Mouse (Mus musculus): ENCODE results near the gene Siae. TPM values are rescaled to one million over a fixed set of nuclear protein-coding genes. Genes with fewer than 3 reads are reported as not detected.

Siae gene
- polyA plus RNA-seq, 1 experiment from 2014 or later, result 8.6 TPM

GRCm38 (mm10) chr9:37583594-37583993 lies 28.1 kb downstream of the Siae start:
- no peaks in the 10 kb centered on the region for H3K36me3 ChIP-seq (ENCODE audit: control insufficient read depth, insufficient read depth, low read length)
- no peak for DNase-seq (ENCODE audit: low spot score)
- no peaks in the 10 kb centered on the region for H3K9me3 ChIP-seq (ENCODE audit: control insufficient read depth, low read length)
- no peaks in the 10 kb centered on the region for H3K4me1 ChIP-seq (replicated peaks; ENCODE audit: control insufficient read depth, insufficient read depth, low read length)
- WGBS, result 82% methylated on average over 5 of the region's 5 CpGs
- no peak overlapping the region for H3K4me3 ChIP-seq (ENCODE audit: low read depth, low read length)
- no peak for ATAC-seq (replicated peaks; ENCODE audit: low FRiP score)
- no peak overlapping the region for H3K27ac ChIP-seq (ENCODE audit: low read depth, low read length)
- H3K27me3 ChIP-seq (replicated peaks; ENCODE audit: control insufficient read depth, insufficient read depth, low read length), result no peaks in the 10 kb centered on the region
- H3K4me2 ChIP-seq, result no peak overlapping the region
- H3K9ac ChIP-seq (ENCODE audit: low read depth, low read length), result no peak overlapping the region

- Histone ChIP-seq H3K9me3 (ENCODE audit: control insufficient read depth, low read length) (peaks cover 2% of the 10 kb centered on the region; the same call in 1 of the 2 replicates), H3K4me2 (no peak overlapping the region), H3K36me3 (ENCODE audit: control insufficient read depth, insufficient read depth, low read length) (no peaks in the 10 kb centered on the region), H3K4me3 (ENCODE audit: low read depth, low read length) (no peak overlapping the region), H3K27ac (ENCODE audit: low read depth, low read length) (no peak overlapping the region), H3K4me1 (replicated peaks; ENCODE audit: control insufficient read depth, insufficient read depth, low read length) (no peaks in the 10 kb centered on the region), H3K9ac (ENCODE audit: low read depth, low read length) (no peak overlapping the region), H3K27me3 (replicated peaks; ENCODE audit: control insufficient read depth, insufficient read depth, low read length) (no peaks in the 10 kb centered on the region)
- no peak for ATAC-seq (replicated peaks; ENCODE audit: low FRiP score)
- no peak for DNase-seq (ENCODE audit: low spot score)
- whole genome bisulfite sequencing, result 70% methylated on average over 4 of the region's 4 CpGs
Observed at GRCm38 (mm10) chr9:37586718-37587117, 31.2 kb downstream of the Siae start.

GRCm38 (mm10) chr9:37590381-37590780 lies 34.9 kb downstream of the Siae start:
- peaks cover 2% of the 10 kb centered on the region; the same call in 1 of the 2 replicates for H3K9me3 ChIP-seq (ENCODE audit: control insufficient read depth, low read length)
- ATAC-seq (replicated peaks; ENCODE audit: low FRiP score), result no peak
- no peak overlapping the region for H3K4me3 ChIP-seq (ENCODE audit: low read depth, low read length)
- WGBS, result 81% methylated on average over 4 of the region's 4 CpGs
- H3K27me3 ChIP-seq (replicated peaks; ENCODE audit: control insufficient read depth, insufficient read depth, low read length), result no peaks in the 10 kb centered on the region
- H3K36me3 ChIP-seq (ENCODE audit: control insufficient read depth, insufficient read depth, low read length), result no peaks in the 10 kb centered on the region
- H3K9ac ChIP-seq (ENCODE audit: low read depth, low read length), result no peak overlapping the region
- H3K4me1 ChIP-seq (replicated peaks; ENCODE audit: control insufficient read depth, insufficient read depth, low read length), result peaks cover 5% of the 10 kb centered on the region
- no peak for DNase-seq (ENCODE audit: low spot score)
- H3K27ac ChIP-seq (ENCODE audit: low read depth, low read length), result no peak overlapping the region
- H3K4me2 ChIP-seq, result no peak overlapping the region

GRCm38 (mm10) chr9:37592025-37592424 lies 36.5 kb downstream of the Siae start:
- Histone ChIP-seq H3K9ac (ENCODE audit: low read depth, low read length) (no peak overlapping the region), H3K9me3 (ENCODE audit: control insufficient read depth, low read length) (peaks cover 2% of the 10 kb centered on the region; the same call in 1 of the 2 replicates), H3K36me3 (ENCODE audit: control insufficient read depth, insufficient read depth, low read length) (no peaks in the 10 kb centered on the region), H3K4me1 (replicated peaks; ENCODE audit: control insufficient read depth, insufficient read depth, low read length) (peaks cover 5% of the 10 kb centered on the region), H3K4me3 (ENCODE audit: low read depth, low read length) (no peak overlapping the region), H3K27me3 (replicated peaks; ENCODE audit: control insufficient read depth, insufficient read depth, low read length) (no peaks in the 10 kb centered on the region), H3K27ac (ENCODE audit: low read depth, low read length) (no peak overlapping the region), H3K4me2 (no peak overlapping the region)
- DNase-seq (ENCODE audit: low spot score) (no peak), ATAC-seq (replicated peaks; ENCODE audit: low FRiP score) (peak; percentile 63)
- WGBS, result 58% methylated on average over 2 of the region's 2 CpGs

- Histone ChIP-seq H3K27me3 (replicated peaks; ENCODE audit: control insufficient read depth, insufficient read depth, low read length) (no peaks in the 10 kb centered on the region), H3K9ac (ENCODE audit: low read depth, low read length) (no peak overlapping the region), H3K36me3 (ENCODE audit: control insufficient read depth, insufficient read depth, low read length) (no peaks in the 10 kb centered on the region), H3K4me3 (ENCODE audit: low read depth, low read length) (no peak overlapping the region), H3K9me3 (ENCODE audit: control insufficient read depth, low read length) (peaks cover 2% of the 10 kb centered on the region; the same call in 1 of the 2 replicates), H3K4me1 (replicated peaks; ENCODE audit: control insufficient read depth, insufficient read depth, low read length) (peaks cover 5% of the 10 kb centered on the region), H3K27ac (ENCODE audit: low read depth, low read length) (no peak overlapping the region), H3K4me2 (0 out of 2 replicates have a peak overlapping the region, but pooled peaks have one; percentile 9)
- ATAC-seq (replicated peaks; ENCODE audit: low FRiP score) (no peak), DNase-seq (ENCODE audit: low spot score) (no peak)
- WGBS, result 34% methylated on average over 6 of the region's 6 CpGs
Observed at GRCm38 (mm10) chr9:37592633-37593032, 37.1 kb downstream of the Siae start.

- Histone ChIP-seq H3K27ac (ENCODE audit: low read depth, low read length) (no peak overlapping the region), H3K27me3 (replicated peaks; ENCODE audit: control insufficient read depth, insufficient read depth, low read length) (no peaks in the 10 kb centered on the region), H3K36me3 (ENCODE audit: control insufficient read depth, insufficient read depth, low read length) (no peaks in the 10 kb centered on the region), H3K4me2 (no peak overlapping the region), H3K9me3 (ENCODE audit: control insufficient read depth, low read length) (peaks cover 2% of the 10 kb centered on the region; the same call in 1 of the 2 replicates), H3K4me1 (replicated peaks; ENCODE audit: control insufficient read depth, insufficient read depth, low read length) (peaks cover 5% of the 10 kb centered on the region), H3K9ac (ENCODE audit: low read depth, low read length) (no peak overlapping the region), H3K4me3 (ENCODE audit: low read depth, low read length) (no peak overlapping the region)
- no peak for ATAC-seq (replicated peaks; ENCODE audit: low FRiP score)
- WGBS, result 91% methylated on average over 3 of the region's 3 CpGs
- DNase-seq (ENCODE audit: low spot score), result no peak
Observed at GRCm38 (mm10) chr9:37593690-37594089, 38.2 kb downstream of the Siae start.

- ATAC-seq (replicated peaks; ENCODE audit: low FRiP score), result no peak
- H3K4me2 ChIP-seq, result no peak overlapping the region
Observed at GRCm38 (mm10) chr9:37595570-37595969, 40.1 kb downstream of the Siae start.

GRCm38 (mm10) chr9:37598637-37599036 lies 43.1 kb downstream of the Siae start:
- H3K4me1 ChIP-seq (replicated peaks; ENCODE audit: control insufficient read depth, insufficient read depth, low read length), result peaks cover 14% of the 10 kb centered on the region
- DNase-seq (ENCODE audit: low spot score) (no peak), ATAC-seq (replicated peaks; ENCODE audit: low FRiP score) (no peak)
- H3K9me3 ChIP-seq (ENCODE audit: control insufficient read depth, low read length), result no peaks in the 10 kb centered on the region
- no peak overlapping the region for H3K27ac ChIP-seq (ENCODE audit: low read depth, low read length)
- no peaks in the 10 kb centered on the region for H3K27me3 ChIP-seq (replicated peaks; ENCODE audit: control insufficient read depth, insufficient read depth, low read length)
- H3K36me3 ChIP-seq (ENCODE audit: control insufficient read depth, insufficient read depth, low read length), result no peaks in the 10 kb centered on the region
- 85% methylated on average over 2 of the region's 2 CpGs for WGBS
- no peak overlapping the region for H3K4me3 ChIP-seq (ENCODE audit: low read depth, low read length)
- H3K9ac ChIP-seq (ENCODE audit: low read depth, low read length), result no peak overlapping the region
- no peak overlapping the region for H3K4me2 ChIP-seq

More at GRCm38 (mm10) chr9:37595570-37595969, 40.1 kb downstream of the Siae start:
- H3K27ac ChIP-seq (ENCODE audit: low read depth, low read length), result no peak overlapping the region
- H3K4me1 ChIP-seq (replicated peaks; ENCODE audit: control insufficient read depth, insufficient read depth, low read length), result peaks cover 13% of the 10 kb centered on the region
- no peak overlapping the region for H3K4me3 ChIP-seq (ENCODE audit: low read depth, low read length)
- H3K27me3 ChIP-seq (replicated peaks; ENCODE audit: control insufficient read depth, insufficient read depth, low read length), result no peaks in the 10 kb centered on the region
- H3K9me3 ChIP-seq (ENCODE audit: control insufficient read depth, low read length), result peaks cover 2% of the 10 kb centered on the region; the same call in 1 of the 2 replicates
- no peak overlapping the region for H3K9ac ChIP-seq (ENCODE audit: low read depth, low read length)
- WGBS, result 69% methylated on average over 1 of the region's 1 CpGs
- no peak for DNase-seq (ENCODE audit: low spot score)
- H3K36me3 ChIP-seq (ENCODE audit: control insufficient read depth, insufficient read depth, low read length), result no peaks in the 10 kb centered on the region

GRCm38 (mm10) chr9:37600538-37601205 lies 45.2 kb downstream of the Siae start:
- Histone ChIP-seq H3K9ac (ENCODE audit: low read depth, low read length) (no peak overlapping the region), H3K9me3 (ENCODE audit: control insufficient read depth, low read length) (no peaks in the 10 kb centered on the region), H3K27ac (ENCODE audit: low read depth, low read length) (peak overlapping the region; percentile 50; the same call in 1 of the 2 replicates), H3K4me3 (ENCODE audit: low read depth, low read length) (no peak overlapping the region), H3K4me2 (peak overlapping the region; percentile 36), H3K27me3 (replicated peaks; ENCODE audit: control insufficient read depth, insufficient read depth, low read length) (no peaks in the 10 kb centered on the region), H3K36me3 (ENCODE audit: control insufficient read depth, insufficient read depth, low read length) (no peaks in the 10 kb centered on the region), H3K4me1 (replicated peaks; ENCODE audit: control insufficient read depth, insufficient read depth, low read length) (peaks cover 18% of the 10 kb centered on the region)
- WGBS, result 48% methylated on average over 2 of the region's 2 CpGs
- ATAC-seq (replicated peaks; ENCODE audit: low FRiP score), result peak; percentile 97
- DNase-seq (ENCODE audit: low spot score), result no peak

Data from liver, embryonic 11.5 days (tissue).